Comparison of ENCODE assay signal across 9 mouse cellular contexts in genomic region chr13:94873111-94874038, GRCm38 (mm10). TPM values are rescaled to one million over a fixed set of nuclear protein-coding genes. Genes with fewer than 3 reads are reported as not detected.
A peak's percentile ranks its signal among the peaks of the same experiment; 100 is the strongest.
DNase-seq lines count a peak whose midpoint lies in the region; ATAC-seq and TF ChIP-seq lines count a peak whose summit lies in the region.
"Had no signal": no experiment of that assay in that cellular context is flagged by ENCODE, and none has a peak within 500 bp of the region (broad histone marks: within the 10 kb centered on the region; RNA-seq: fewer than 3 reads in every experiment).

No protein-coding gene starts in this region.

- no peak overlapping the region for H3K9ac ChIP-seq in intestine, postnatal 0 days (ENCODE audit: low read depth, low read length)
- no peak overlapping the region for H3K9ac ChIP-seq in intestine, embryonic 15.5 days
- peak overlapping the region; percentile 17; the same call in 1 of the 2 replicates for H3K9ac ChIP-seq in forebrain, embryonic 13.5 days
- no peak overlapping the region for H3K9ac ChIP-seq in midbrain, embryonic 12.5 days (replicated peaks)
- H3K9ac ChIP-seq: lung, embryonic 15.5 days had no signal

- no peak for ATAC-seq in intestine, postnatal 0 days
- no peak for ATAC-seq in intestine, embryonic 15.5 days
- peak; percentile 41; the same call in 1 of the 2 replicates for ATAC-seq in forebrain, embryonic 13.5 days
- ATAC-seq in midbrain, embryonic 12.5 days (ENCODE audit: low FRiP score, low read depth): peak; percentile 39; the same call in 1 of the 2 replicates

- TF ChIP-seq POLR2A in brain, embryonic 14.5 days (IDR thresholded peaks at IDR 0.05; ENCODE audit: borderline replicate concordance, extremely low read depth, insufficient read depth, insufficient read length, poor library complexity, severe bottlenecking): no peak

- H3K27ac ChIP-seq in intestine, postnatal 0 days (ENCODE audit: low read depth, low read length): no peak overlapping the region
- H3K27ac ChIP-seq in intestine, embryonic 15.5 days: no peak overlapping the region
- peak overlapping the region; percentile 35; the same call in 1 of the 2 replicates for H3K27ac ChIP-seq in forebrain, embryonic 13.5 days
- no peak overlapping the region for H3K27ac ChIP-seq in midbrain, embryonic 12.5 days (replicated peaks)
- H3K27ac ChIP-seq: lung, embryonic 15.5 days had no signal

- no peak overlapping the region for H3K4me2 ChIP-seq in intestine, postnatal 0 days (replicated peaks; ENCODE audit: low read depth)
- no peak overlapping the region for H3K4me2 ChIP-seq in intestine, embryonic 15.5 days (replicated peaks)
- H3K4me2 ChIP-seq in forebrain, embryonic 13.5 days: peak overlapping the region; percentile 31
- peak overlapping the region; percentile 35 for H3K4me2 ChIP-seq in midbrain, embryonic 12.5 days (replicated peaks)
- H3K4me2 ChIP-seq: lung, embryonic 15.5 days had no signal

- peak overlapping the region; percentile 5; the same call in 1 of the 2 replicates for H3K4me3 ChIP-seq in intestine, postnatal 0 days (ENCODE audit: low read depth, low read length)
- H3K4me3 ChIP-seq in intestine, embryonic 15.5 days (replicated peaks): no peak overlapping the region
- peak overlapping the region; percentile 16 for H3K4me3 ChIP-seq in forebrain, embryonic 13.5 days
- 0 out of 2 replicates have a peak overlapping the region, but pooled peaks have one; percentile 18 for H3K4me3 ChIP-seq in midbrain, embryonic 12.5 days
- H3K4me3 ChIP-seq: lung, embryonic 15.5 days had no signal

- peak; percentile 65 for DNase-seq in brain, embryonic 14.5 days (ENCODE audit: low read depth)
- no peak for DNase-seq in frontal cortex, postnatal 14 days (ENCODE audit: low spot score in 2 of 2)
- no peak for DNase-seq in layer of hippocampus, postnatal 25 days (ENCODE audit: extremely low spot score in 1 of 2, low spot score in 1 of 2)
- DNase-seq in testis, postnatal 14 days (ENCODE audit: low spot score): no peak

- no peaks in the 10 kb centered on the region; the same call in 1 of the 2 replicates for H3K4me1 ChIP-seq in intestine, postnatal 0 days (replicated peaks; ENCODE audit: control insufficient read depth, insufficient read depth, low read length)
- 0 out of 2 replicates have a peak, but pooled peaks cover 9% of the 10 kb centered on the region for H3K4me1 ChIP-seq in intestine, embryonic 15.5 days (replicated peaks)
- peaks cover 13% of the 10 kb centered on the region for H3K4me1 ChIP-seq in forebrain, embryonic 13.5 days
- H3K4me1 ChIP-seq in midbrain, embryonic 12.5 days: peaks cover 15% of the 10 kb centered on the region

- no peaks in the 10 kb centered on the region for H3K9me3 ChIP-seq in intestine, postnatal 0 days (ENCODE audit: control insufficient read depth)
- no peaks in the 10 kb centered on the region for H3K9me3 ChIP-seq in intestine, embryonic 15.5 days
- no peaks in the 10 kb centered on the region for H3K9me3 ChIP-seq in forebrain, embryonic 13.5 days (replicated peaks)
- H3K9me3 ChIP-seq in midbrain, embryonic 12.5 days: no peaks in the 10 kb centered on the region
- H3K9me3 ChIP-seq: lung, embryonic 15.5 days had no signal

- TF ChIP-seq CTCF in intestine, postnatal 0 days (IDR thresholded peaks at IDR 0.05; ENCODE audit: low read depth): no peak
- TF ChIP-seq CTCF in brain, embryonic 14.5 days (IDR thresholded peaks at IDR 0.05; ENCODE audit: borderline replicate concordance, extremely low read depth, insufficient read depth, insufficient read length): no peak

- H3K36me3 ChIP-seq in intestine, postnatal 0 days (ENCODE audit: control insufficient read depth, insufficient read depth): no peaks in the 10 kb centered on the region
- H3K36me3 ChIP-seq in intestine, embryonic 15.5 days: no peaks in the 10 kb centered on the region
- H3K36me3 ChIP-seq in forebrain, embryonic 13.5 days (ENCODE audit: poor library complexity, severe bottlenecking): no peaks in the 10 kb centered on the region
- no peaks in the 10 kb centered on the region for H3K36me3 ChIP-seq in midbrain, embryonic 12.5 days
- H3K36me3 ChIP-seq: lung, embryonic 15.5 days had no signal

- H3K27me3 ChIP-seq in intestine, postnatal 0 days (replicated peaks; ENCODE audit: control insufficient read depth, insufficient read depth, low read length): peaks cover 97% of the 10 kb centered on the region
- peaks cover 84% of the 10 kb centered on the region for H3K27me3 ChIP-seq in intestine, embryonic 15.5 days (replicated peaks)
- H3K27me3 ChIP-seq in forebrain, embryonic 13.5 days: peaks cover 95% of the 10 kb centered on the region
- H3K27me3 ChIP-seq in midbrain, embryonic 12.5 days: peaks cover 84% of the 10 kb centered on the region

- under 1% methylated on average over 53 of the region's 54 CpGs for WGBS in intestine, postnatal 0 days
- under 1% methylated on average over 54 of the region's 54 CpGs for WGBS in intestine, embryonic 15.5 days
- WGBS in forebrain, embryonic 13.5 days: under 1% methylated on average over 54 of the region's 54 CpGs
- under 1% methylated on average over 54 of the region's 54 CpGs for WGBS in midbrain, embryonic 12.5 days

RNA-seq across cellular contexts. Expression of gene Otp, which starts 2.0 kb away (rescaled TPM):
- polyA plus RNA-seq in intestine, postnatal 0 days (2015; fragmentation: Nextera tagmentation; extraction: Ambion mirVana): not detected in 2 replicates
- not detected in 2 replicates for polyA plus RNA-seq in intestine, embryonic 15.5 days (2015; fragmentation: Nextera tagmentation; extraction: Ambion mirVana)
- polyA plus RNA-seq in brain, embryonic 14.5 days (2012; rRNA removed): 19.3 and 42.9 TPM in 2 replicates
- polyA plus RNA-seq in forebrain, embryonic 13.5 days (2015; fragmentation: Nextera tagmentation; extraction: Ambion mirVana): 3.7 and 10.3 TPM in 2 replicates
- 2.1 and 3.0 TPM in 2 replicates for polyA plus RNA-seq in midbrain, embryonic 12.5 days (2016; fragmentation: Nextera tagmentation; extraction: Ambion mirVana)
- not detected for total RNA-seq in layer of hippocampus, postnatal 25 days (2021)
- polyA plus RNA-seq: lung, embryonic 15.5 days had no signal

Comparison
In these comparisons a context has a peak if more than half of its experiments do, and no peak if none do; other contexts are left out.
1. ATAC-seq: peak in forebrain, embryonic 13.5 days (single experiment) and midbrain, embryonic 12.5 days (single experiment); none in intestine, postnatal 0 days (single experiment) and intestine, embryonic 15.5 days (single experiment).
2. H3K4me2 ChIP-seq: peak in forebrain, embryonic 13.5 days (single experiment) and midbrain, embryonic 12.5 days (single experiment); none in intestine, postnatal 0 days (single experiment) and intestine, embryonic 15.5 days (single experiment).